Mouse (Mus musculus) bone marrow, adult 2 months (tissue): Measurements from ENCODE around the gene Olfml2a.

Experiments
- CTCF ChIP-seq: fragments of 200-500 bp; IDR thresholded peaks from 2 replicates; pipeline ENCODE4 v1.5.1; 2011; ENCODE audit warnings: low read length, control low read depth; ENCODE audit not compliant: control insufficient read depth, insufficient read depth
- POLR2A ChIP-seq: fragments of 200-500 bp; IDR thresholded peaks from 2 replicates; pipeline ENCODE4 v1.6.1; 2011; ENCODE audit warnings: low read depth, mild to moderate bottlenecking, control low read depth, low read length, borderline replicate concordance; ENCODE audit not compliant: control insufficient read depth

- TF ChIP-seq POLR2A (no peak), CTCF (no peak)
Observed at GRCm38 (mm10) chr2:39001866-39002265, 70.1 kb downstream of the Olfml2a start.
